Mouse (Mus musculus): ENCODE measurements around the gene Ppp1r21. TPM values are rescaled to one million over a fixed set of nuclear protein-coding genes. Genes with fewer than 3 reads are reported as not detected.

Ppp1r21 gene
- polyA plus RNA-seq, 1 experiment from 2014 or later, result 41.1 TPM

- no peak for ATAC-seq (ENCODE audit: low FRiP score, low read depth)
- Histone ChIP-seq H3K4me3 (no peak overlapping the region), H3K4me1 (replicated peaks) (peaks cover 20% of the 10 kb centered on the region), H3K9ac (no peak overlapping the region), H3K27me3 (no peaks in the 10 kb centered on the region), H3K9me3 (no peaks in the 10 kb centered on the region), H3K27ac (replicated peaks) (no peak overlapping the region), H3K4me2 (no peak overlapping the region), H3K36me3 (no peaks in the 10 kb centered on the region)
- WGBS, result 85% methylated on average over 5 of the region's 5 CpGs
Measured at GRCm38 (mm10) chr17:88498090-88498682, 31.7 kb upstream of the Ppp1r21 start.

GRCm38 (mm10) chr17:88504056-88504455 is 25.9 kb upstream of the Ppp1r21 start:
- Histone ChIP-seq H3K36me3 (no peaks in the 10 kb centered on the region), H3K4me1 (replicated peaks) (peaks cover 17% of the 10 kb centered on the region), H3K27me3 (no peaks in the 10 kb centered on the region), H3K4me2 (no peak overlapping the region), H3K4me3 (no peak overlapping the region), H3K9ac (no peak overlapping the region), H3K27ac (replicated peaks) (no peak overlapping the region), H3K9me3 (no peaks in the 10 kb centered on the region)
- ATAC-seq (ENCODE audit: low FRiP score, low read depth), result no peak
- 96% methylated on average over 13 of the region's 13 CpGs for WGBS

- Histone ChIP-seq H3K9ac (no peak overlapping the region), H3K36me3 (no peaks in the 10 kb centered on the region), H3K27me3 (no peaks in the 10 kb centered on the region), H3K4me3 (no peak overlapping the region), H3K4me2 (no peak overlapping the region), H3K9me3 (no peaks in the 10 kb centered on the region), H3K27ac (replicated peaks) (peak overlapping the region; percentile 53; the same call in 1 of the 2 replicates), H3K4me1 (replicated peaks) (peaks cover 18% of the 10 kb centered on the region)
- ATAC-seq (ENCODE audit: low FRiP score, low read depth), result peak; percentile 85
- 35% methylated on average over 10 of the region's 10 CpGs for WGBS
Measured at GRCm38 (mm10) chr17:88505275-88505723, 24.6 kb upstream of the Ppp1r21 start.

GRCm38 (mm10) chr17:88505941-88506340 is 24.0 kb upstream of the Ppp1r21 start:
- Histone ChIP-seq H3K4me2 (no peak overlapping the region), H3K9ac (no peak overlapping the region), H3K27me3 (no peaks in the 10 kb centered on the region), H3K4me3 (no peak overlapping the region), H3K36me3 (no peaks in the 10 kb centered on the region), H3K9me3 (no peaks in the 10 kb centered on the region), H3K4me1 (replicated peaks) (peaks cover 18% of the 10 kb centered on the region), H3K27ac (replicated peaks) (peak overlapping the region; percentile 53; the same call in 1 of the 2 replicates)
- 90% methylated on average over 15 of the region's 15 CpGs for WGBS
- no peak for ATAC-seq (ENCODE audit: low FRiP score, low read depth)

GRCm38 (mm10) chr17:88507376-88507775 is 22.5 kb upstream of the Ppp1r21 start:
- no peak overlapping the region for H3K9ac ChIP-seq

GRCm38 (mm10) chr17:88508846-88509508 is 20.9 kb upstream of the Ppp1r21 start:
- Histone ChIP-seq H3K4me3 (no peak overlapping the region), H3K36me3 (no peaks in the 10 kb centered on the region), H3K9me3 (no peaks in the 10 kb centered on the region), H3K27me3 (no peaks in the 10 kb centered on the region), H3K27ac (replicated peaks) (no peak overlapping the region), H3K4me2 (0 out of 2 replicates have a peak overlapping the region, but pooled peaks have one; percentile 16), H3K4me1 (replicated peaks) (peaks cover 18% of the 10 kb centered on the region), H3K9ac (no peak overlapping the region)
- ATAC-seq (ENCODE audit: low FRiP score, low read depth), result no peak; the same call in 1 of the 2 replicates
- WGBS, result 40% methylated on average over 12 of the region's 12 CpGs

More at GRCm38 (mm10) chr17:88507376-88507775, 22.5 kb upstream of the Ppp1r21 start:
- Histone ChIP-seq H3K9me3 (no peaks in the 10 kb centered on the region), H3K27me3 (no peaks in the 10 kb centered on the region), H3K36me3 (no peaks in the 10 kb centered on the region), H3K27ac (replicated peaks) (no peak overlapping the region), H3K4me1 (replicated peaks) (peaks cover 18% of the 10 kb centered on the region), H3K4me3 (no peak overlapping the region), H3K4me2 (no peak overlapping the region)
- 80% methylated on average over 10 of the region's 10 CpGs for WGBS
- no peak for ATAC-seq (ENCODE audit: low FRiP score, low read depth)

GRCm38 (mm10) chr17:88509999-88510398 is 19.9 kb upstream of the Ppp1r21 start:
- peaks cover 17% of the 10 kb centered on the region for H3K4me1 ChIP-seq (replicated peaks)
- no peak overlapping the region for H3K4me3 ChIP-seq
- no peaks in the 10 kb centered on the region for H3K9me3 ChIP-seq
- H3K9ac ChIP-seq, result no peak overlapping the region
- no peak for ATAC-seq (ENCODE audit: low FRiP score, low read depth)
- H3K27ac ChIP-seq (replicated peaks), result no peak overlapping the region
- no peaks in the 10 kb centered on the region for H3K27me3 ChIP-seq
- H3K4me2 ChIP-seq, result no peak overlapping the region
- 77% methylated on average over 3 of the region's 3 CpGs for WGBS
- H3K36me3 ChIP-seq, result no peaks in the 10 kb centered on the region

GRCm38 (mm10) chr17:88511095-88511551 is 18.8 kb upstream of the Ppp1r21 start:
- Histone ChIP-seq H3K4me1 (replicated peaks) (0 out of 2 replicates have a peak, but pooled peaks cover 7% of the 10 kb centered on the region), H3K36me3 (no peaks in the 10 kb centered on the region), H3K27me3 (no peaks in the 10 kb centered on the region), H3K27ac (replicated peaks) (no peak overlapping the region), H3K4me3 (no peak overlapping the region), H3K9ac (no peak overlapping the region), H3K9me3 (no peaks in the 10 kb centered on the region), H3K4me2 (0 out of 2 replicates have a peak overlapping the region, but pooled peaks have one; percentile 1)
- peak; percentile 50; the same call in 1 of the 2 replicates for ATAC-seq (ENCODE audit: low FRiP score, low read depth)
- 5% methylated on average over 10 of the region's 10 CpGs for WGBS

GRCm38 (mm10) chr17:88516477-88516876 is 13.4 kb upstream of the Ppp1r21 start:
- H3K27ac ChIP-seq (replicated peaks), result no peak overlapping the region
- WGBS, result 83% methylated on average over 7 of the region's 7 CpGs
- no peak overlapping the region for H3K9ac ChIP-seq
- no peaks in the 10 kb centered on the region for H3K9me3 ChIP-seq
- no peak overlapping the region for H3K4me3 ChIP-seq
- no peaks in the 10 kb centered on the region for H3K27me3 ChIP-seq
- no peak for ATAC-seq (ENCODE audit: low FRiP score, low read depth)
- no peaks in the 10 kb centered on the region for H3K36me3 ChIP-seq
- H3K4me1 ChIP-seq (replicated peaks), result no peaks in the 10 kb centered on the region
- H3K4me2 ChIP-seq, result no peak overlapping the region

GRCm38 (mm10) chr17:88527781-88528180 is 2.1 kb upstream of the Ppp1r21 start:
- WGBS, result 36% methylated on average over 2 of the region's 2 CpGs
- Histone ChIP-seq H3K36me3 (no peaks in the 10 kb centered on the region), H3K9me3 (no peaks in the 10 kb centered on the region), H3K4me2 (no peak overlapping the region), H3K4me1 (replicated peaks) (peaks cover 10% of the 10 kb centered on the region), H3K9ac (no peak overlapping the region), H3K27me3 (no peaks in the 10 kb centered on the region), H3K27ac (replicated peaks) (no peak overlapping the region), H3K4me3 (no peak overlapping the region)
- ATAC-seq (ENCODE audit: low FRiP score, low read depth), result no peak

GRCm38 (mm10) chr17:88530236-88530619 is 310 bp downstream of the Ppp1r21 start:
- WGBS, result under 1% methylated on average over 14 of the region's 14 CpGs
- Histone ChIP-seq H3K9me3 (no peaks in the 10 kb centered on the region), H3K4me3 (peak overlapping the region; percentile 55), H3K4me1 (replicated peaks) (peaks cover 10% of the 10 kb centered on the region), H3K36me3 (no peaks in the 10 kb centered on the region), H3K9ac (peak overlapping the region; percentile 74), H3K27me3 (no peaks in the 10 kb centered on the region), H3K27ac (replicated peaks) (peak overlapping the region; percentile 99), H3K4me2 (peak overlapping the region; percentile 72)
- no peak; the same call in 1 of the 2 replicates for ATAC-seq (ENCODE audit: low FRiP score, low read depth)

- no peak for ATAC-seq (ENCODE audit: low FRiP score, low read depth)
- Histone ChIP-seq H3K9ac (peak overlapping the region; percentile 74), H3K9me3 (no peaks in the 10 kb centered on the region), H3K36me3 (no peaks in the 10 kb centered on the region), H3K27ac (replicated peaks) (peak overlapping the region; percentile 99), H3K4me3 (peak overlapping the region; percentile 55), H3K4me2 (peak overlapping the region; percentile 72), H3K4me1 (replicated peaks) (peaks cover 10% of the 10 kb centered on the region), H3K27me3 (no peaks in the 10 kb centered on the region)
- WGBS, result 4% methylated on average over 11 of the region's 11 CpGs
Measured at GRCm38 (mm10) chr17:88530667-88531066, 749 bp downstream of the Ppp1r21 start.
